Mouse (Mus musculus) midbrain, embryonic 14.5 days (tissue): ENCODE results near the gene Kif17. TPM values are rescaled to one million over a fixed set of nuclear protein-coding genes. Genes with fewer than 3 reads are reported as not detected.

Source experiments
- ATAC-seq: fragments of 200-750 bp; cut with Nextera tagmentation; 2 replicates; pipeline ENCODE4 v1.8.0; 2017; ENCODE audit warnings: moderate number of reproducible peaks, moderate library complexity; ENCODE audit not compliant: low FRiP score, low TSS enrichment
- DNase-seq: peaks from one replicate; pipeline ENCODE4 v3.0.0-alpha.2; 2015
- H3K27ac ChIP-seq: fragments of 300-500 bp; sonication (generic); replicated peaks from 2 replicates; pipeline ENCODE4 v1.5.1; 2014; ENCODE audit warnings: mild to moderate bottlenecking, low read depth, low read length, moderate library complexity
- H3K27me3 ChIP-seq: fragments of 300-500 bp; sonication (generic); 2 replicates; pipeline ENCODE4 v1.6.1; 2014; ENCODE audit warnings: low read length, control low read depth, mixed read lengths; ENCODE audit not compliant: control insufficient read depth, insufficient read depth
- H3K36me3 ChIP-seq: fragments of 300-500 bp; sonication (generic); 2 replicates; pipeline ENCODE4 v1.6.1; 2014; ENCODE audit warnings: low read length, control low read depth; ENCODE audit not compliant: control insufficient read depth, insufficient read depth
- H3K4me1 ChIP-seq: fragments of 300-500 bp; sonication (generic); 2 replicates; pipeline ENCODE4 v1.6.1; 2014; ENCODE audit warnings: mild to moderate bottlenecking, antibody characterized with exemption, low read length, control low read depth; ENCODE audit not compliant: control insufficient read depth, insufficient read depth
- H3K4me2 ChIP-seq: fragments of 300-500 bp; sonication (generic); 2 replicates; pipeline ENCODE4 v1.6.1; 2014; ENCODE audit warnings: mild to moderate bottlenecking, low read length, moderate library complexity
- H3K4me3 ChIP-seq: fragments of 300-500 bp; sonication (generic); replicated peaks from 2 replicates; pipeline ENCODE4 v1.5.1; 2014; ENCODE audit warnings: low read depth, low read length
- H3K9ac ChIP-seq: fragments of 300-500 bp; sonication (generic); replicated peaks from 2 replicates; pipeline ENCODE4 v1.6.1; 2014; ENCODE audit warnings: mild to moderate bottlenecking, low read length, moderate library complexity
- H3K9me3 ChIP-seq: fragments of 300-500 bp; sonication (generic); 2 replicates; pipeline ENCODE4 v1.6.1; 2016; ENCODE audit warnings: low read length, control low read depth, mixed read lengths; ENCODE audit not compliant: control insufficient read depth
- WGBS: fragments of 180-500 bp; shearing (Covaris S2); extraction: QIAGEN DNeasy Blood & Tissue Kit; methylation state at CpG from one replicate; pipeline ENCODE4 v1.1.7; 2014; 5-methylcytosine and 5-hydroxymethylcytosine counted together
- polyA plus RNA-seq: library from polyadenylated mRNA; unstranded; fragments of >200 nt; fragmentation: Nextera tagmentation; extraction: Ambion mirVana; gene quantifications from 2 replicates; pipeline ENCODE4 v1.2.1, GENCODE M21; 2014

Gene Kif17
- polyA plus RNA-seq, 1 experiment from 2014 or later: 2.5 TPM

- WGBS: under 1% methylated on average over 14 of the region's 14 CpGs
- Histone ChIP-seq H3K4me3 (peak overlapping the region; percentile 58), H3K4me2 (peak overlapping the region; percentile 95), H3K27me3 (peaks cover 10% of the 10 kb centered on the region; the same call in 1 of the 2 replicates), H3K9me3 (no peaks in the 10 kb centered on the region), H3K27ac (peak overlapping the region; percentile 21), H3K9ac (peak overlapping the region; percentile 32), H3K36me3 (peaks cover 12% of the 10 kb centered on the region), H3K4me1 (peaks cover 30% of the 10 kb centered on the region)
- DNase-seq: peak; percentile 71
- ATAC-seq: no peak
Measured at GRCm38 (mm10) chr4:138251819-138252218, 1.6 kb downstream of the Kif17 start.

- peaks cover 10% of the 10 kb centered on the region; the same call in 1 of the 2 replicates for H3K27me3 ChIP-seq
- DNase-seq (peak; percentile 16), ATAC-seq (no peak)
- peak overlapping the region; percentile 95 for H3K4me2 ChIP-seq
- H3K4me1 ChIP-seq: peaks cover 30% of the 10 kb centered on the region
- peak overlapping the region; percentile 32 for H3K9ac ChIP-seq
- no peaks in the 10 kb centered on the region for H3K9me3 ChIP-seq
- peak overlapping the region; percentile 58 for H3K4me3 ChIP-seq
- peaks cover 7% of the 10 kb centered on the region for H3K36me3 ChIP-seq
- H3K27ac ChIP-seq: no peak overlapping the region
- 9% methylated on average over 5 of the region's 5 CpGs for WGBS
Measured at GRCm38 (mm10) chr4:138252231-138252630, 2.0 kb downstream of the Kif17 start.

- no peak for ATAC-seq
Measured at GRCm38 (mm10) chr4:138257116-138257687, 7.0 kb downstream of the Kif17 start.

GRCm38 (mm10) chr4:138258663-138259062 lies 8.4 kb downstream of the Kif17 start:
- ATAC-seq: no peak
- H3K4me2 ChIP-seq: no peak overlapping the region
- no peaks in the 10 kb centered on the region for H3K9me3 ChIP-seq
- no peaks in the 10 kb centered on the region; the same call in 1 of the 2 replicates for H3K36me3 ChIP-seq
- peaks cover 4% of the 10 kb centered on the region for H3K4me1 ChIP-seq
- WGBS: 80% methylated on average over 7 of the region's 7 CpGs
- no peak overlapping the region for H3K4me3 ChIP-seq
- DNase-seq: no peak
- no peaks in the 10 kb centered on the region for H3K27me3 ChIP-seq
- no peak overlapping the region for H3K9ac ChIP-seq
- H3K27ac ChIP-seq: no peak overlapping the region

More at GRCm38 (mm10) chr4:138257116-138257687, 7.0 kb downstream of the Kif17 start:
- Histone ChIP-seq H3K36me3 (no peaks in the 10 kb centered on the region; the same call in 1 of the 2 replicates), H3K4me2 (no peak overlapping the region), H3K9me3 (no peaks in the 10 kb centered on the region), H3K27me3 (peaks cover 3% of the 10 kb centered on the region; the same call in 1 of the 2 replicates), H3K4me3 (no peak overlapping the region), H3K27ac (no peak overlapping the region), H3K4me1 (peaks cover 7% of the 10 kb centered on the region), H3K9ac (no peak overlapping the region)
- DNase-seq: no peak
- whole genome bisulfite sequencing: 83% methylated on average over 22 of the region's 22 CpGs

GRCm38 (mm10) chr4:138259482-138259881 lies 9.2 kb downstream of the Kif17 start:
- 87% methylated on average over 5 of the region's 5 CpGs for WGBS
- DNase-seq: no peak

GRCm38 (mm10) chr4:138261843-138262681 lies 11.8 kb downstream of the Kif17 start:
- Histone ChIP-seq H3K27ac (peak overlapping the region; percentile 68), H3K36me3 (no peaks in the 10 kb centered on the region), H3K4me2 (peak overlapping the region; percentile 79), H3K4me3 (peak overlapping the region; percentile 65), H3K27me3 (no peaks in the 10 kb centered on the region), H3K4me1 (peaks cover 4% of the 10 kb centered on the region), H3K9ac (peak overlapping the region; percentile 46), H3K9me3 (no peaks in the 10 kb centered on the region)
- ATAC-seq: peak; percentile 90
- WGBS: under 1% methylated on average over 75 of the region's 78 CpGs
- peak; percentile 92 for DNase-seq

More at GRCm38 (mm10) chr4:138259482-138259881, 9.2 kb downstream of the Kif17 start:
- Histone ChIP-seq H3K36me3 (no peaks in the 10 kb centered on the region; the same call in 1 of the 2 replicates), H3K4me1 (peaks cover 4% of the 10 kb centered on the region), H3K9me3 (no peaks in the 10 kb centered on the region), H3K27me3 (no peaks in the 10 kb centered on the region), H3K9ac (no peak overlapping the region), H3K4me3 (no peak overlapping the region), H3K27ac (no peak overlapping the region), H3K4me2 (no peak overlapping the region)
- ATAC-seq: no peak

GRCm38 (mm10) chr4:138267869-138268268 lies 17.6 kb downstream of the Kif17 start:
- Histone ChIP-seq H3K9me3 (no peaks in the 10 kb centered on the region), H3K4me2 (no peak overlapping the region), H3K27ac (no peak overlapping the region), H3K27me3 (no peaks in the 10 kb centered on the region), H3K9ac (no peak overlapping the region), H3K36me3 (no peaks in the 10 kb centered on the region), H3K4me3 (no peak overlapping the region), H3K4me1 (peaks cover under 1% of the 10 kb centered on the region)
- WGBS: 94% methylated on average over 10 of the region's 10 CpGs
- ATAC-seq: no peak
- DNase-seq: no peak

GRCm38 (mm10) chr4:138272011-138272997 lies 22.1 kb downstream of the Kif17 start:
- 63% methylated on average over 14 of the region's 14 CpGs for WGBS
- H3K4me3 ChIP-seq: no peak overlapping the region
- H3K27me3 ChIP-seq: no peaks in the 10 kb centered on the region
- ATAC-seq (no peak), DNase-seq (peak; percentile 62)
- no peaks in the 10 kb centered on the region for H3K4me1 ChIP-seq
- no peaks in the 10 kb centered on the region for H3K9me3 ChIP-seq
- no peak overlapping the region; the same call in 1 of the 2 replicates for H3K9ac ChIP-seq
- no peak overlapping the region for H3K27ac ChIP-seq
- H3K36me3 ChIP-seq: no peaks in the 10 kb centered on the region
- no peak overlapping the region for H3K4me2 ChIP-seq
